Mouse (Mus musculus) fibroblast of lung, adult 2 months (primary cell): ENCODE measurements around the gene Nbr1.
A peak's percentile ranks its signal among the peaks of the same experiment; 100 is the strongest.
"Not testable (repeated sequence)": the region's sequence is repeated elsewhere in the genome, so short reads cannot be mapped to it uniquely, and the experiment has no call there.

Experiments
- DNase-seq: peaks from one replicate; pipeline ENCODE4 v3.0.0-alpha.2; 2011; ENCODE audit warnings: low read depth

Gene Nbr1

DNA sequence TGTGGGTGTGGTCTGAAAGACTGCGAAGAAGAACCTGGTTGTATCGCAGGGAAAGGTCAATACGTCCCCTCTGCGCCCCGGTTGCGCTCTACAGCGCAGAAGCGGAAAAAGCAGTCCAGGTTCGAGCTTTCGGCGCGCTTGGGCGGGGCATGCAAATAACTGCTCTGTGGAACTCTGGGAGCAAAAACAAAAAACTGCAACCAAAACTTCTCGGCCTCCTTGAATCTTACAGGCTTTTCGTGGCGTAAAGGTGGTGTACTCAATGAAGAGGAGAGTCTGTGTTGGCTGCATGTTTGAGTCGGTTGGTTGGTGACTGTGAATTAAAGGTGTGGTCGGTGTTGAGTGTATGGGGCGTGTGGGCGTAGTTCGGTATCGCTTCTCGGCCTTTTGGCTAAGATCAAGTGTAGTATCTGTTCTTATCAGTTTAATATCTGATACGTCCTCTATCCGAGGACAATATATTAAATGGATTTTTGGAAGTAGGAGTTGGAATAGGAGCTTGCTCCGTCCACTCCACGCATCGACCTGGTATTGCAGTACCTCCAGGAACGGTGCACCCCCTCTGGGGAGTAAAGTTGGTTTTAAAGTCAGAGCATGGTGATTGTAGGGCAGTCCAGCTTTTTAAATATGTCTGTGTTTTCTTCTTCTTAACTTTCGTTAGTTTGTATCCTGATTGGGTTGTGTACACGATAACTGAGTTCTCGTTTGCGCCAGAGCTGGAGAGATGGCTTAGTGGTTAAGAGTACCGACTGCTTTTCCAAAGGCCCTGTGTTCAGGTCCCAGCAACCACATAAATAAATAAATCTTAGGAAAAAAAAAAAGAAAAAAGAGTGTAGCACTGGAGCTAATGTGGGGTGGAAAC, 75.3 kb downstream of the Nbr1 start, which contains the start of gene Rdm1:
Rdm1 (plus strand) TSS at position 201 of the 862 bp plus-strand sequence.
- peak; percentile 92 for DNase-seq

GRCm38 (mm10) chr11:101627857-101628559, 76.1 kb downstream of the Nbr1 start:
- DNase-seq, result no peak

DNA sequence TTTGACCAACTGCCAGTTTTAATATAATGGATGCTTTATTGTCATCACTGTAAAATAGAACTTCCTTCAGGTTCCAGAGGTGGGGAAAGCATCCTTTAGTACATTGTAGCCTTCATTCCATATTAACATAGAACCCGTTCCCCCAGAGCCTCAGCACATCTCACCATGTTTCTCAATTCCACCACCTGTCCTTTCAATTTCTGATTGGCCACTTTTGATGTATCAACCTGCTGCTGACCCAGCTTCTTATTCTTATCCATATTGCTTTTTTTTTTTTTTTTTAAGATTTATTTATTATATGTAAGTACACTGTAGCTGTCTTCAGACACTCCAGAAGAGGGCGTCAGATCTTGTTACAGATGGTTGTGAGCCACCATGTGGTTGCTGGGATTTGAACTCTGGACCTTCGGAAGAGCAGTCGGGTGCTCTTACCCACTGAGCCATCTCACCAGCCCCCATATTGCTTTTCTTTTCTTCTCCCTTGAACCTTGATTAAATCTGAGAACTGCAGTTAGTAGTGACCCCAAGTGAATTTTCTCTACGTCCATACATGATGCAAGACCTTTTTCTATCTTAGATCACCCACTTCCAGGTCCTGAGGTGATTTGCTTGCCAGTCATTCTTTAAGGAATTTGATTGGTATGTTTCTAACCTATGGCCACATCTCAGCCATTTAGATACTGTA, 76.9 kb downstream of the Nbr1 start:
- DNase-seq, result not testable (repeated sequence)
